Mouse (Mus musculus) heart, postnatal 25 days (tissue): ENCODE measurements around the gene Pan2. TPM values are rescaled to one million over a fixed set of nuclear protein-coding genes. Genes with fewer than 3 reads are reported as not detected.

Source experiments
- DNase-seq: peaks from one replicate; pipeline ENCODE4 v3.0.0; 2022; ENCODE audit warnings: low spot score
- intact Hi-C: fragments of 180-260 bp; cut with DNase I; formaldehyde crosslinking; loops from one replicate; pipeline ENCODE4 v1.15.1; 2025
- total RNA-seq, 2 experiments: library from RNA; stranded (reverse); gene quantifications; 2 replicates each; pipeline ENCODE4 v1.2.3; 2021

The Pan2 gene
- total RNA-seq, 2 experiments from 2014 or later, result 8.2 to 9.4 TPM

DNA sequence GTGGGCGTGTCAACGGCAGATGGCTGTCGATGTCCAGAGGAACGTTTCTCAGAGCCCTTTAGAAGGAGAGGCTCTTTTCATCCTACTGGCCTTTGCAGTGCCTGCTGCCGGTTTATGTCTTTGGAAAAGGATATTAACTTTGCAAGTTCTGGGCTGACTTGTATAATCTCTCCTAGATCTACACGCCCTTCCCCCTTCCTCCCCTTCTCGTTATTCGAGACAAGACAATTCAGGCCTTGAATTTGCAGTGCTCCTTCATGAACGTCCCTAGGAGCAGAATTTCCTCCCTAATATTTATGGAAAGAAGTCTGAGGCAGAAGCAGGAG is 66.0 kb downstream of the Pan2 start:
- no peak for DNase-seq
- intact Hi-C loops, result no loop called here

DNA sequence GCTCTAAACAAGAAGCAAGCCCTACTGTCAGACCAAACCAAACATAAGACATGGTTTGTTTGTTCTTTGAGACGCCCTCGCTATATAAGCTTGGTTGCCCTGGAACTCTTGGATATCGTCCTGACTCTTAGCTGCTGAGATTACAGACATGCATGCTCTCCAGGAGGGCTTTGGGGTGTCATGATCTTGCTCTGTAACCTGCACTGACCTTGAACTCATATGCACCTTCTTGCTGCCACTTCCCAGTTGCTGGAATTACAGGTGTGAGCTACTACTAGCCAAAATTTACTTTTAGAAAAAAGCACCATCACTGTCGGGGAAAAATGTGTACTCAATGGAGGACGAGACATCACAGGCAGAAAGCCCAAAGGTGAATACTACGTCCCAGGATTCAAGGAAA is 66.5 kb downstream of the Pan2 start:
- intact Hi-C loops, result no loop called here

GRCm38 (mm10) chr10:128370021-128370420 is 66.9 kb downstream of the Pan2 start:
- intact Hi-C loops, result no loop called here
- DNase-seq, result no peak

More for the DNA sequence above, 66.5 kb downstream of the Pan2 start:
- no peak for DNase-seq

DNA sequence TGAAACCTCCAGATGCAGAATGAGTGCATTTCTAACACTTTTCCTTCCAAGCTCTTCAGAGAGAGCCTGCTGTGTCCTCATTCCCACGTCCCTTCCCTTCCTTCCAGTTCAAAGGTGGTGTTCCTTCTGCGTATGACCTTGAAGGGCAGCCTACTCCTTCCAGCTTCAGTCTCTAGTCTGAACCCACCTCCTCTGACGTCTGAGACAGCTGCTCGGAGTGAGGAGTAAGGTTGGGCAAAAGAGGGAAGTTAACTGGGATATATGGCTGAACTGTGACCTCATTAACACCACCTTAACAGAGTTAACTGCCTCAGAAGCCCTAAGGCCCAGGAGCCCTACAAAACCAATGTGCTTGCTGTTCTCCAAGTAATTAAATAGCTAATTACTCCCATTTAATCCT is 67.5 kb downstream of the Pan2 start:
- intact Hi-C loops, result no loop called here
- DNase-seq, result no peak

Other genes starting within 250 kb of the Pan2 start
- gene Ptges3, start 244.4 kb upstream of the Pan2 start, total RNA-seq, result 10 to 100 TPM; 77.8 to 89.3 TPM
- 1,000 to 10,000 TPM; 9,293 to 9,309 TPM for gene Atp5b, start 220.1 kb upstream of the Pan2 start, total RNA-seq
- 10 to 100 TPM; 20.0 to 24.4 TPM for gene Baz2a, start 211.8 kb upstream of the Pan2 start, total RNA-seq
- 10 to 100 TPM; 82.2 to 88.4 TPM for gene Rbms2, start 123.0 kb upstream of the Pan2 start, total RNA-seq
- 1 to 10 TPM in 1 of 2 experiments, under 1 TPM in 1; 0.94 to 1.1 TPM for gene Gls2, start 108.9 kb upstream of the Pan2 start, total RNA-seq
- gene Spryd4, start 91.5 kb upstream of the Pan2 start, total RNA-seq, result 10 to 100 TPM; 42.8 to 45.5 TPM
- gene Mip, start 77.5 kb upstream of the Pan2 start, total RNA-seq, result not detected
- gene Timeless, start 71.3 kb upstream of the Pan2 start, total RNA-seq, result 1 to 10 TPM; 7.7 to 8.8 TPM
- gene Apon, start 49.2 kb upstream of the Pan2 start, total RNA-seq, result under 1 TPM in 1 of 2 experiments, not detected in 1; 0.18 TPM
- not detected for gene Apof, start 34.7 kb upstream of the Pan2 start, total RNA-seq
- 10 to 100 TPM; 11.7 to 12.3 TPM for gene Stat2, start 32.8 kb upstream of the Pan2 start, total RNA-seq
- under 1 TPM in 1 of 2 experiments, not detected in 1; 0.18 TPM for gene Il23a, start 4.6 kb upstream of the Pan2 start, total RNA-seq
- 10 to 100 TPM; 58.9 to 62.5 TPM for gene Cnpy2, start 19.1 kb downstream of the Pan2 start, total RNA-seq
- gene Cs, start 34.4 kb downstream of the Pan2 start, total RNA-seq, result 1,000 to 10,000 TPM; 1,194 to 1,233 TPM
- 100 to 1,000 TPM; 272 to 314 TPM for gene Coq10a, start 65.7 kb downstream of the Pan2 start, total RNA-seq
- 10 to 100 TPM; 43.7 to 51.0 TPM for gene Ankrd52, start 73.8 kb downstream of the Pan2 start, total RNA-seq
- not detected for gene Slc39a5, start 97.9 kb downstream of the Pan2 start, total RNA-seq
- gene Nabp2, start 108.2 kb downstream of the Pan2 start, total RNA-seq, result 10 to 100 TPM; 44.4 to 46.8 TPM
- 10 to 100 TPM; 16.0 to 16.5 TPM for gene Rnf41, start 108.3 kb downstream of the Pan2 start, total RNA-seq
- gene Smarcc2, start 155.9 kb downstream of the Pan2 start, total RNA-seq, result 10 to 100 TPM; 75.8 to 78.4 TPM
- 100 to 1,000 TPM; 294 to 314 TPM for gene Myl6, start 190.8 kb downstream of the Pan2 start, total RNA-seq
- 1 to 10 TPM; 2.5 to 2.9 TPM for gene Myl6b, start 195.3 kb downstream of the Pan2 start, total RNA-seq
- gene Esyt1, start 222.5 kb downstream of the Pan2 start, total RNA-seq, result 10 to 100 TPM; 16.8 to 19.0 TPM
- 1 to 10 TPM; 7.6 to 9.1 TPM for gene Zc3h10, start 244.4 kb downstream of the Pan2 start, total RNA-seq
- gene Rpl41, start 246.0 kb downstream of the Pan2 start, total RNA-seq, result 1,000 to 10,000 TPM; 1,495 to 1,582 TPM